Comparison of ENCODE assay signal across 21 mouse cellular contexts in the genomic region with DNA sequence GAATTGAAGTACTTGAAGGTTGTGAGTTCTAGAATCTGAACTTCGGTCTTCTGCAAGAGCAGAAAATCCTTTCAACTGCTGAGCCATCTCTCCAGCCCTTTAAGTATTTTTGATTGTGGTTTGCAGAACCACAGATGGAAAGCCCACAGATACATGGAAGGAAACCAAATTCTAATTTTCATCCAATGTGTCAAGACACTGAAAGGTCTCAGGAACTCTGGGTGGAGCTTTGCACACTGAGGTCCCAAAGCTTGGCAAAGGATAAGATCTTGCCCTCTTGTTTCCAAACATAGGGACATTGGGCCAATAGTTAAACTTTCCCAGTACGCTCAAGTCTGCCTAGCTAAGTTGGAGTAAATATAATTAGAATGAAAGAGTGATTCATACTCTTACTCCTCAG.
"Had no signal": no experiment of that assay in that cellular context is flagged by ENCODE, and none has a peak within 500 bp of the region (broad histone marks: within the 10 kb centered on the region; RNA-seq: fewer than 3 reads in every experiment).

No protein-coding gene starts in this region.

- H3K27me3 ChIP-seq: kidney, embryonic 15.5 days; limb, embryonic 13.5 days; liver, embryonic 12.5 days; liver, embryonic 15.5 days; neural tube, embryonic 12.5 days; stomach, embryonic 15.5 days had no signal

- DNase-seq: kidney, adult 8-10 months; kidney, postnatal 10 days; kidney, postnatal 4 days; liver; lung, adult 18-20 months; lung, postnatal 10 days; lung, postnatal 36 days; midbrain, embryonic 14.5 days; retina, postnatal 1 day; right cerebral cortex, postnatal 25 days; spleen, adult 18-20 months; thymus, postnatal 25 days had no signal

- H3K27ac ChIP-seq: kidney, embryonic 15.5 days; limb, embryonic 10.5 days; limb, embryonic 13.5 days; liver, embryonic 12.5 days; liver, embryonic 15.5 days; lung, embryonic 15.5 days; neural tube, embryonic 12.5 days; neural tube, embryonic 15.5 days; stomach, embryonic 15.5 days had no signal

- H3K4me3 ChIP-seq: kidney, embryonic 15.5 days; limb, embryonic 10.5 days; limb, embryonic 13.5 days; liver, embryonic 12.5 days; liver, embryonic 15.5 days; lung, embryonic 15.5 days; neural tube, embryonic 12.5 days; neural tube, embryonic 15.5 days; stomach, embryonic 15.5 days had no signal
